Mouse (Mus musculus) NIH3T3 (cell line): Measurements from ENCODE around the gene Capza3.

ENCODE experiments used
- DNase-seq: peaks from one replicate; pipeline ENCODE4 v3.0.0-alpha.2; 2012; ENCODE audit warnings: low read depth

Capza3 gene

DNA sequence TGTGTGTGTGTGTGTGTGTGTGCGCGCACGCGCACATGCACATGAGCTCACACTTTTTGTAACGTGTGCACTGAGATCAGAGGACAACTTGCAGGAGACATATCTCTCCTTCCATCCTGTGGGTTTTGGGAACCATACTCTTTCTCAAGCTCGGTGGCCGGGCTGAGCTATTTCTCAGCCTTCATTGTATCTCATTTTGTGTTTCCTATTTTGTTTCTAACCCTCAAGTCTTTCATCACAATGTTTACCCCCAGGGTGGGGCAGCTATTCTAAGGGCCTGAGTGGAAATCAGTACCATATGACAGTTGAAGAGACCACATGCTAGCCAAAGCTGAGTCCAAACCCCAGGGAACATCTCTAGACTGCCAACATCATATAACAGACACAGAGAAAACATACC, at the start of gene Capza3:
Gene Capza3, plus strand, starts transcription at position 301 of the 400 bp plus-strand sequence.
- no peak for DNase-seq

DNA sequence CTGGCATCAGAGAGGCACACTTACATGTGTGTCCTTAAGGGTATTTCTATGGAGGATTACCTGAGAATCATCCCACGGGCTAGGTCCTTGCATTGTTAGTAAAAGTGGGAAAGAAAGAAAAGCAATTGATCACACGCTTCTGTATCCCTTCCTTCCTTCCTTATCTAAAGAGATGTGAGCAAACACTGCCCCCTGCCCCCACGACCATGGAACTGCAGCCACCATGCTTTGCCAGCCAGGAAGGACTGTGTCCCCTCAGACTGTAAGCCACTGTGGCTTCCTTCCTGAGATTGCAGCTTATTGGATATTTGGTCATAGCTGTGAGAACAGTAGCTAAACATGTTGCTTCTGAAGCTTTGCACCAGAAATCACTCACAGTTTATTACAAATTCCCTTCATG, 35.9 kb upstream of the Capza3 start:
- no peak for DNase-seq

DNA sequence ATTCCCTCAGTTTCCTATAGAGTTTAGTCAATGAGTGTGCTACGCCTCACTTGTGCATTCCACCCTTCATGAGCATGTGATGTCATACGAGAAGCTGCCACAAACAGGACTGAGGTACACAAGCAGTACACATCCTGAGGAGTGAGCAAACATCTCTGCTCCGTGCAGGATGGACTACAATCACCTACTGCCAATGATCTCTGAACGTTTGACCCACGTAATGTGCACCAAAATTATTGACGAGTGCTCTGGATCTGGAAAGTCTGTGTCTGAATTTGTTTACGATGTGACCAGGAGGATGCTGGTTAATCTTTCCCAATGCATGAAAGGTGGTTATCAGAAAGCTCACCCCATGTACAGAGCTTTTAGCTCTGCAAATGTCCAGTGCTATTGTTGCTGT, 16.6 kb upstream of the Capza3 start:
- DNase-seq, result no peak

DNA sequence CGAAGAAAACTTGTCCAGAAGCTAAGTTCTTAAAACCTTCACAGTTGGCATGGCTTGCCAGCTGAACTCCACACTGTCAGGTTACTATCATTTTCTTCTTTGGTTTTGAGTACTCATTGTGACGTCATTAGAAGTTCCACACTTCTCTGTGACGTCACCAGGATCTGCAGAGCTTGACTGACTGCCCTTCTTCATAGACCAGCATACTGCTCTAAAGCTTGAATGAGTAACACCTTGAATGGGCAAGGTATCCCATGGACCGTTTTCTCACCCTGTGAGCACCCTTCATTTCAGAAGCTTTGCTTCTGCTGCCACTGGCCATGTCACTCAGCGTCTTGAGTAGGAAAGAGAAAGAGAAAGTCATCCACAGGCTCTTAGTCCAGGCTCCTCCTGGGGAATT, 305 bp downstream of the Capza3 start, which contains the start of gene Plcz1:
Gene Plcz1, minus strand, starts transcription at position 101 of the 400 bp plus-strand sequence.
- DNase-seq, result no peak

DNA sequence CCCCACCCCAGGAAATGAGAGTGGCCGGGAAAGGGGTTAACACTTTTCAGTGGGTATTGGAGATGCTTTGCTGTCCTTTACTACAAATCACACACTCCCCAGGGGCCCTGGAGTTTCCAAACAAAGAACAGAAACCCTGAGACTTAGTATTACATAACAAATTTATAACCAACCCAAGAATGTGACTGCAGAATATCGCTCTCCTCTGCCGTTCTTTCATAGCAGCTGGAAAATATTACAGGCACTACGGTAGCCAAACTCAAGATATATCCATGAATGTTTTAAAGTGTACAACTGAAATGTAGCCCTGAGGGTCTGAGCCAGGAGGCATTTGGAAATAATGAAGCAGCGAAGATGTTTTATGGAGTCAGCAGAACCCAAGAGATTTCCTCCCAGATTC, 10.4 kb downstream of the Capza3 start:
- no peak for DNase-seq

DNA sequence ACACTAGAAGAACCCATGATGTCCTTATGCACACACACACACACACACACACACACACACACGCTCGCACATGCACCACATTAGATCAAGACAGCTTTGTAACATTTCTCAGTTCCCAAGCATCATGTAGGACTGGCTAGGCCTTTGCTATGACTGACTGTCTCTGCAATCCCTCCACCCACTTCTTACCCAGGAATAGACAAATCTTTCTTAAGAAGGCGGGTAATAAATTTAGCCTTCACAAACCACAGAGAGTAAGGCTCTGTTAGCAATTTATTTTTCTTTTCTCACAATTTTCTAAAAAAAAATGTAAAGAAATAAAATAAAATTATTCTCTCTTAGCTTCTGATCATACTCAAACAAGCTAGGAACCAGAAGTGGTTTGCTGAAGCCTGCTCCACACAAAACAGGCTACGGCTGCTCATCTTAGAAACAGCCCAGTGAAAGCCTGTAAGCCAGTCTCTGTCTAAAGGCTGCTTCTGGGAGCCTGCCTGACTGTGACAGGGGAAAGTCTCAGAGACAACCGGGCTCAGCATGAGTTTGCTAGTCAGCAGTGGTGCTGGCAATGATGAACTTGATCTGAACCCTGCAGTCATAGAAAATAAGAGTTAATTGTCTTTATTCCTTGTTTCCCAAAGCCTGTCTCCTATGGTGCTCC, 13.3 kb downstream of the Capza3 start:
- DNase-seq, result no peak

DNA sequence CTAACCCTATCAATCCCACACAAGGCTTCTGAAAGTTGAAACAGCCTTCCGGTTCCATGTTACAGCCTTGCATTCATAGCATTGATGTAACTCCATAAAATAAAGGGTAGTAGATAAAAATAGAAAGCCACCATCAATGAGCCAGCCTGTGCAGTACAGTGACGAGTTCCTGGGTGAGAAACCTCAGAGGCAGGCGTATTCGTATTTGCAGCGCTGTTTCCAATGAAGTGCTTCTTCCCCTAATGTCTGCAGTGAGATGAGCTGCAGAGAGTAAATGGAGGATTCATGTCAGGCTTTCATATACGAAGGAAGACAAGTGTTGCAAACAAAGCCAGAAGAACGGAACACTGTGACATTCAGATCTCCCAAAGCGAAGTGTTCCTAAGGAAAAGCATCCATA, 28.1 kb downstream of the Capza3 start:
- DNase-seq, result no peak

DNA sequence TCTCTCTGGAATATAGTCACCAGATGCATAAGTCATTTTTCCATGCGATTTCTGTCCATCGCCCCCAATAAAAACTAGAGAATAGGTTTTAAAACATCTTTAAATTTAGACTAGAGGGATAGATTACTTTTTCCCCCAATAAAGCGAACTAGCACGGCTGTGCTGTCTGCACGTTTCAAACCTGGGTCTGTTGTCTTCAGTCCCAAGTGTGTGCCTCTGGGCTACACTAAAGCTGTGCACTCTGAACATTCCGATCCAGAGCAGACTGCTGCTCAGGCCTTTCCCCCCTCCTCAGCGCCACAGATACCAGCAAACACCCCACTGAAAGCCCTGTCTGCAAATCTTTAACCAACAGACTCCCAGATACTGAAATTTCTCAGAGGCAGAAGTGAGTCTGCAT, 39.9 kb downstream of the Capza3 start:
- DNase-seq, result no peak

DNA sequence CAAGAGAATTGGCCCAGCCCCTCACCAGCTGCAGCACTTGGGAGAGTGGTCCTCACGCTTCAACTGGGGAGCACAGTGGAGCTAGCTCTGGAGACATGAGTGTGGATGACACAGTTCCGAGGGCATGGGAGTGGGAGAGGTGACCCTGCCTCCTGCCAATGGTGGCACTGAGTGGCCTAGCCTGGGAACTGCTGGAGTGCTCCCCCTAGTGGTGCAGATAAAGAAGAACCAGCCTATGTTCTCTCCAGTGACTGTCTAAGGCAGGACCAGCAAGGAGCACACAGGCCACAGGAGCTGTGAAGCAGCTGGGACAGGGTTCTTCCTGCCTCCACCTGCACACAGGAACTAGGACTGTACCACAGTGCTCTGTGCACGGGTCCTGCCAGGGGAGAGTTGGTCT, 40.7 kb downstream of the Capza3 start:
- DNase-seq, result no peak

DNA sequence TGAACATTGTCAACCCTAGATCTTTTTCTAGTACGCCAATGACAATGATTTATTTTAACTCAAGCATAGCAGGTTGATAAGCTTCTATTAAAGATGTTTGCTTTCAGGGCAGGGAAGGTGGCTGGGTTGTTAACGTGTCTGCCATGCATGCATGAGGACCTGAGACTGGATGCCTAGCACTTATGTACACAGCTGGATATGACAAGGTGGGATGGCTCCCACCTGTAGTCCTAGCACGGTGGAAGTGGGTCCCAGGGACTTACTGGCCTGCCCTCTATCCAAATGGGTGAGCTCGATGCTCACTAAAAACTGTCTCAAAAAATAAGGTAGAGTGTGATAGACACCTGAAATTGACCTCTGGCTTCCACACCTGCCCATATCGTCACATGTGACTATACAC, 48.8 kb downstream of the Capza3 start:
- no peak for DNase-seq
